Mouse (Mus musculus) ES-E14 (cell line): ENCODE measurements around the gene Ccdc85c. TPM values are rescaled to one million over a fixed set of nuclear protein-coding genes. Genes with fewer than 3 reads are reported as not detected.

Experiments
- DNase-seq: peaks from one replicate; pipeline ENCODE4 v3.0.0-alpha.2; 2013; ENCODE audit warnings: low read depth, low spot score
- H3K27ac ChIP-seq: 2 replicates; pipeline ENCODE4 v1.5.1; 2012; ENCODE audit warnings: low read depth, mild to moderate bottlenecking, low read length, moderate library complexity, mixed read lengths; ENCODE audit not compliant: poor library complexity, insufficient read depth, severe bottlenecking
- H3K36me3 ChIP-seq: 2 replicates; pipeline ENCODE4 v1.6.1; 2012; ENCODE audit warnings: mild to moderate bottlenecking, low read length, moderate library complexity, mixed read lengths; ENCODE audit not compliant: control insufficient read depth, poor library complexity, insufficient read depth, severe bottlenecking
- H3K4me1 ChIP-seq, 2 experiments: fragments of 150-350 bp in 1 of 2; sonication (generic) in 1 of 2; 2 replicates each; pipeline ENCODE4 v1.6.1; 2012; ENCODE audit warnings: low read length in 2 of 2, mild to moderate bottlenecking in 1 of 2, mixed read lengths in 1 of 2; ENCODE audit not compliant: control insufficient read depth in 2 of 2, insufficient read depth in 2 of 2, poor library complexity in 1 of 2
- H3K4me3 ChIP-seq, 2 experiments: fragments of 150-350 bp in 1 of 2; sonication (generic) in 1 of 2; 2 replicates each; pipeline ENCODE4 v1.5.1; 2012; ENCODE audit warnings: low read length in 2 of 2, low read depth in 1 of 2, mild to moderate bottlenecking in 1 of 2, mixed read lengths in 1 of 2; ENCODE audit not compliant: insufficient read depth in 1 of 2, poor library complexity in 1 of 2, severe bottlenecking in 1 of 2
- H3K9ac ChIP-seq: 2 replicates; pipeline ENCODE4 v1.6.1; 2012; ENCODE audit warnings: low read depth, mild to moderate bottlenecking, low read length, mixed read lengths; ENCODE audit not compliant: poor library complexity, insufficient read depth, severe bottlenecking
- H3K9me3 ChIP-seq: fragments of 150-350 bp; sonication (generic); 2 replicates; pipeline ENCODE4 v1.6.1; 2012; ENCODE audit warnings: low read depth, mild to moderate bottlenecking, low read length; ENCODE audit not compliant: control insufficient read depth, insufficient read depth
- CHD2 ChIP-seq: IDR thresholded peaks from 2 replicates; pipeline ENCODE4 v1.6.1; 2014; ENCODE audit warnings: mild to moderate bottlenecking, low read depth, low read length, inconsistent platforms
- HCFC1 ChIP-seq: IDR thresholded peaks from 2 replicates; pipeline ENCODE4 v1.6.1; 2012; ENCODE audit warnings: low read length, inconsistent platforms, borderline replicate concordance; ENCODE audit not compliant: insufficient read depth
- MAFK ChIP-seq: IDR thresholded peaks from 2 replicates; pipeline ENCODE4 v1.6.1; 2014; ENCODE audit warnings: mild to moderate bottlenecking, low read depth, low read length, inconsistent platforms; ENCODE audit not compliant: insufficient read depth
- ZC3H11A ChIP-seq: IDR thresholded peaks from 2 replicates; pipeline ENCODE4 v1.6.1; 2012; ENCODE audit warnings: low read depth, mild to moderate bottlenecking, inconsistent platforms, low read length, borderline replicate concordance
- ZNF384 ChIP-seq: IDR thresholded peaks from 2 replicates; pipeline ENCODE4 v1.6.1; 2012; ENCODE audit warnings: low read depth, low read length, inconsistent platforms
- in situ Hi-C, 2 experiments: fragments of 600-800 bp; cut with MboI; formaldehyde crosslinking; loops; one replicate each; pipeline ENCODE4 v1.15.1; 2025; ENCODE audit warnings: low sequenced_read_pairs in 2 of 2, inconsistent platforms in 1 of 2; ENCODE audit not compliant: unreplicated experiment in 2 of 2
- total RNA-seq: library from RNA; depleted of rRNA; stranded (reverse); fragments of 300-350 nt; gene quantifications from 2 replicates; pipeline ENCODE4 v1.2.3, GENCODE M21; 2012

Gene Ccdc85c
- total RNA-seq, 1 experiment, result 21.9 TPM

DNA sequence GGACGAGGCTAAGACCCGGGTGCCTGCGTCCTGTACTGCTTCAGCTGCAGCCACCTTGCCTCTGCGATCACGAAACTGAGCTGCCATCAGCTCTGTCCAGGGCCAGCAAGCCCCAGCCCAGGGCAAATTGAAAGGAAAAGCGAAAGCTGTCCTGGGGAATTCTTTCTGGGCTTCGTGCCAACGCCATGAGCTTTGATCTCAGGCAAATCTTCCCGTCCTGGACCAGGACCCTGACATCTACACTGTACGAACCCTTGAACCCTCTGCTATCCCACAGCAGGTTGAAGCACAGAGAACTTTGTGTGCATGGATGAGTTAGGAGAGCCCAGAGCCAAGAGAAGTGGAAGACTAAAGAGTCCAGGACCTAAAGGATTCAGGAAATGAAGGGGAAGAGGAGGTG is 25.7 kb downstream of the Ccdc85c start:
- Histone ChIP-seq H3K9me3 (no peaks in the 10 kb centered on the region), H3K4me1 (peaks cover 0 to 24% of the 10 kb centered on the region in 2 experiments; a peak in 2 of 4 replicates), H3K4me3 (no peak overlapping the region), H3K27ac (no peak overlapping the region), H3K9ac (no peak overlapping the region), H3K36me3 (no peaks in the 10 kb centered on the region; the same call in 1 of the 2 replicates)
- DNase-seq, result no peak
- TF ChIP-seq MAFK, result no peak
- TF ChIP-seq HCFC1, result no peak
- TF ChIP-seq CHD2, result no peak
- no peak for TF ChIP-seq ZNF384
- TF ChIP-seq ZC3H11A, result no peak
- in situ Hi-C loops, result no loop called here

DNA sequence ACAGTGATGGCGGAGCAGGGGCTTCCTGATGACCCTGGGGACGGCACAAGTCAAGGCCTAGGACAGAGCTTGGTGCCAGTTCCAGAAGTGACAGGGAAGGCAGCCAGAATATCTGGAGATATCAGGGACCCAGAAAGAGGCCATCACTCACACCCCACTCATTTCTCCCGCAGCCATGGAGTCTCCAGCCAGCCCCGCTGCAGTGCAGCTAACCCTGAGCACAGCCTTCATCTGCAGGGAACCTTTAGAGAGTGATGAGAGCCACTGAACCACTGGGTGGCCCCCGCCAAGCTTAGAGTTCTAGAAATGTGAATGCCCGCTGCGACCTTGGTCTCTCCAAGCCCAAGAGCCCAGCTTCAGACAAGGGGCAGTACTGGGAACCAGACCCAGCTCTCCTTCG is 26.2 kb downstream of the Ccdc85c start:
- Histone ChIP-seq H3K4me1 (peaks cover 0 to 24% of the 10 kb centered on the region in 2 experiments; a peak in 2 of 4 replicates), H3K27ac (no peak overlapping the region), H3K36me3 (no peaks in the 10 kb centered on the region; the same call in 1 of the 2 replicates), H3K4me3 (no peak overlapping the region), H3K9ac (no peak overlapping the region), H3K9me3 (no peaks in the 10 kb centered on the region)
- no peak for DNase-seq
- in situ Hi-C loops, result no loop called here
- TF ChIP-seq ZNF384 (no peak), ZC3H11A (no peak), HCFC1 (no peak), CHD2 (no peak), MAFK (no peak)

DNA sequence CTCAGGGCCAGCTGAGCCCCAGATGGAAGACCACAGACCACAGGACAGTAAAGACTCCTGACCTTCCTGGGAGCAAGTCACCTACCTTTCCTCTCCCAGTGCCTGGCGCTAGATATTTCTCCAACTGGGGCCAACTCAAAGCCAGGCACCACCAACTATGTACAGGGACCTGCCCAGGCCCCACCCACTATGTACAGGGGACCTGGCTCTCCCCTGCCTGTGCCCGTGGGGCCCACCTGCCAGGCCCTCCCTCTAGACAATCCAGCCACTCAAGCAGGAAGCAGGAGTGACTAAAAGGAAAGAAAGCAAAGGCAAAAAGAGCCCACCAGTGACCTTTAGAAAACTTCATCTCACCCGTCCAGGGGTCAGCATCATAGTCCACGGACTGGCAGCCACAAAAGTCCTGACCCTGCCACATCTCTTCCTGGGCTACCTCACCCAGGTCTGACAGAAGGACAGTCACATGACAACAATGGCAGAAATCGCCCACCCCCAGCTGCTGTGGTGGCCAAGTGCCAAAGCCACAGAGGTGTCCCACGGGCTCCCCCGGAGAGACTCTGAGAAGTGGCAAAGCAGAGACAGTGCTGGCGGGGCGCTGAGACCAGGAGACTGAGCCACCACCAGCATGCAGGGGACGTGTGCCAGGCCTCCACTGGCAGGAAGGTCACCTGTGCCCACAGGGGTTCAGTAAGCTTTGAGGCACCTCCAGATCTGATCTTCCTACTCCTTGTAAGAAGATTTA is 28.3 kb downstream of the Ccdc85c start:
- Histone ChIP-seq H3K4me3 (no peak overlapping the region), H3K27ac (no peak overlapping the region), H3K36me3 (no peaks in the 10 kb centered on the region; the same call in 1 of the 2 replicates), H3K9me3 (no peaks in the 10 kb centered on the region), H3K9ac (no peak overlapping the region), H3K4me1 (peaks cover 0 to 14% of the 10 kb centered on the region in 2 experiments; a peak in 2 of 4 replicates)
- in situ Hi-C loops, result no loop called here
- no peak for DNase-seq
- TF ChIP-seq ZNF384, result no peak
- no peak for TF ChIP-seq ZC3H11A
- no peak for TF ChIP-seq MAFK
- no peak for TF ChIP-seq HCFC1
- no peak for TF ChIP-seq CHD2

DNA sequence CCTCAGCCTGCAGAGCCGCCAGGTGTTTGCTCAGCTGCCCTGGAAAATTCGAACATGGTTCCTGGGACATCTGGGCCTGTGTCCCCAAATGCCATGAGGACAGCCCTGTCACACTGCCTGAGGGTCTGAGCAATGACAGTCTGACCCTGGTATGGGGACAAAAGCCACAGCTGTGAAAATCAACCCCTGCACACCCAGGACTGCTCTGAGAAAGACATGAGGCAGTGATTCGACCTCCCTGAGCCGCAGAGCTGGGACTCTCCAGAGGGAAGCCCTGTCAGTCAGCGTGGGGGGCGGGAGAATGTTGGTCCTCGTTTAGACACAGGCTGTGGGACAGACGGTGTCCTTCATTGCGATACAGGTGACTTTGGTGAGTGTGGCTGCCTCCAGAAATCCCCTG is 29.6 kb downstream of the Ccdc85c start:
- no peaks in the 10 kb centered on the region for H3K9me3 ChIP-seq
- peaks cover 0 to 20% of the 10 kb centered on the region in 2 experiments; a peak in 2 of 4 replicates for H3K4me1 ChIP-seq
- DNase-seq, result no peak
- in situ Hi-C loops, result no loop called here
- TF ChIP-seq HCFC1 (no peak), ZNF384 (no peak), CHD2 (no peak), MAFK (no peak), ZC3H11A (no peak)
- no peak overlapping the region for H3K9ac ChIP-seq
- H3K27ac ChIP-seq, result no peak overlapping the region
- no peak overlapping the region for H3K4me3 ChIP-seq
- no peaks in the 10 kb centered on the region; the same call in 1 of the 2 replicates for H3K36me3 ChIP-seq
